Mouse (Mus musculus): ENCODE data around the gene Tcn2.
"Not testable (repeated sequence)": the region's sequence is repeated elsewhere in the genome, so short reads cannot be mapped to it uniquely, and the experiment has no call there.

Gene Tcn2

GRCm38 (mm10) chr11:3925916-3926315, 6.0 kb downstream of the Tcn2 start:
- no peak for DNase-seq

- DNase-seq: no peak
Observed at GRCm38 (mm10) chr11:3922731-3923130, 9.2 kb downstream of the Tcn2 start.

- DNase-seq: no peak
Observed at GRCm38 (mm10) chr11:3922115-3922514, 9.8 kb downstream of the Tcn2 start.

- peak; percentile 69 to 72 for DNase-seq
Observed at GRCm38 (mm10) chr11:3921281-3921850, 10.6 kb downstream of the Tcn2 start.

GRCm38 (mm10) chr11:3920476-3920875, 11.5 kb downstream of the Tcn2 start:
- no peak for DNase-seq

- DNase-seq: peak; percentile 55 to 60
Observed at GRCm38 (mm10) chr11:3918738-3919137, 13.2 kb downstream of the Tcn2 start.

GRCm38 (mm10) chr11:3914109-3914840, 17.7 kb downstream of the Tcn2 start, which contains the start of gene Slc35e4:
Gene Slc35e4, minus strand, starts transcription at chr11:3914664.
- peak; percentile 87 to 88 for DNase-seq

GRCm38 (mm10) chr11:3913316-3914108, 18.4 kb downstream of the Tcn2 start:
- DNase-seq: peak; percentile 77

GRCm38 (mm10) chr11:3912875-3913271, 19.1 kb downstream of the Tcn2 start:
- peak; percentile 38 to 42 for DNase-seq

GRCm38 (mm10) chr11:3912100-3912874, 19.7 kb downstream of the Tcn2 start:
- no peak for DNase-seq

- DNase-seq: not testable (repeated sequence)
Observed at GRCm38 (mm10) chr11:3911440-3911839, 20.5 kb downstream of the Tcn2 start.

GRCm38 (mm10) chr11:3910513-3911310, 21.2 kb downstream of the Tcn2 start:
- no peak for DNase-seq

GRCm38 (mm10) chr11:3909236-3909635, 22.7 kb downstream of the Tcn2 start:
- no peak for DNase-seq

GRCm38 (mm10) chr11:3905446-3905845, 26.5 kb downstream of the Tcn2 start:
- no peak for DNase-seq

GRCm38 (mm10) chr11:3904673-3905072, 27.3 kb downstream of the Tcn2 start:
- DNase-seq: no peak

- no peak for DNase-seq
Observed at GRCm38 (mm10) chr11:3903046-3903445, 28.9 kb downstream of the Tcn2 start.

- DNase-seq: no peak
Observed at GRCm38 (mm10) chr11:3902516-3902915, 29.4 kb downstream of the Tcn2 start.

- DNase-seq: no peak
Observed at GRCm38 (mm10) chr11:3900296-3900695, 31.7 kb downstream of the Tcn2 start.

- DNase-seq: no peak
Observed at GRCm38 (mm10) chr11:3895933-3896332, 36.0 kb downstream of the Tcn2 start.

- no peak for DNase-seq
Observed at GRCm38 (mm10) chr11:3895458-3895857, 36.5 kb downstream of the Tcn2 start.

GRCm38 (mm10) chr11:3894406-3895281, 37.3 kb downstream of the Tcn2 start, which contains the start of the genes 4921536K21Rik and Dusp18:
Gene 4921536K21Rik, minus strand, starts transcription at chr11:3895098.
Gene Dusp18, plus strand, starts transcription at chr11:3895240.
- peak; percentile 97 to 98 for DNase-seq
